Mouse (Mus musculus) kidney, postnatal 0 days (tissue): ENCODE measurements around the gene Asxl1. TPM values are rescaled to one million over a fixed set of nuclear protein-coding genes. Genes with fewer than 3 reads are reported as not detected.

Experiments used
- ATAC-seq: fragments of 200-750 bp; cut with Nextera tagmentation; replicated peaks from 2 replicates; pipeline ENCODE4 v1.8.0; 2017; ENCODE audit warnings: low read depth, moderate number of reproducible peaks, moderate TSS enrichment, moderate library complexity; ENCODE audit not compliant: low FRiP score
- DNase-seq: peaks from one replicate; pipeline ENCODE4 v3.0.0-alpha.2; 2016; ENCODE audit warnings: low spot score
- H3K27ac ChIP-seq: fragments of 300-500 bp; sonication (generic); 2 replicates; pipeline ENCODE4 v1.5.1; 2014; ENCODE audit warnings: mild to moderate bottlenecking
- H3K27me3 ChIP-seq: fragments of 300-500 bp; sonication (generic); 2 replicates; pipeline ENCODE4 v1.6.1; 2014; ENCODE audit warnings: low read length, mixed read lengths; ENCODE audit not compliant: insufficient read depth
- H3K36me3 ChIP-seq: fragments of 300-500 bp; sonication (generic); 2 replicates; pipeline ENCODE4 v1.6.1; 2014; ENCODE audit warnings: low read length, mixed read lengths; ENCODE audit not compliant: insufficient read depth
- H3K4me1 ChIP-seq: fragments of 300-500 bp; sonication (generic); replicated peaks from 2 replicates; pipeline ENCODE4 v1.6.1; 2014; ENCODE audit warnings: antibody characterized with exemption, low read length, mixed read lengths; ENCODE audit not compliant: insufficient read depth
- H3K4me2 ChIP-seq: fragments of 300-500 bp; sonication (generic); 2 replicates; pipeline ENCODE4 v1.6.1; 2014; ENCODE audit warnings: mild to moderate bottlenecking, low read length, moderate library complexity, mixed read lengths
- H3K4me3 ChIP-seq: fragments of 300-500 bp; sonication (generic); replicated peaks from 2 replicates; pipeline ENCODE4 v1.5.1; 2014; ENCODE audit warnings: low read depth, low read length
- H3K9ac ChIP-seq: fragments of 300-500 bp; sonication (generic); 2 replicates; pipeline ENCODE4 v1.6.1; 2014; ENCODE audit warnings: low read depth, low read length
- H3K9me3 ChIP-seq: fragments of 300-500 bp; sonication (generic); replicated peaks from 2 replicates; pipeline ENCODE4 v1.6.1; 2016; ENCODE audit warnings: low read length, inconsistent platforms, mixed read lengths
- CTCF ChIP-seq: IDR thresholded peaks from 2 replicates; pipeline ENCODE4 v1.5.1; 2016; ENCODE audit warnings: antibody characterized with exemption, low read depth, mild to moderate bottlenecking, moderate library complexity
- WGBS: fragments of 180-500 bp; shearing (Covaris S2); extraction: QIAGEN DNeasy Blood & Tissue Kit; methylation state at CpG from one replicate; pipeline ENCODE4 v1.1.7; 2014; 5-methylcytosine and 5-hydroxymethylcytosine counted together
- polyA plus RNA-seq: library from polyadenylated mRNA; unstranded; fragments of >200 nt; fragmentation: Nextera tagmentation; extraction: Ambion mirVana; gene quantifications from 2 replicates; pipeline ENCODE4 v1.2.1, GENCODE M21; 2015

Gene Asxl1
- polyA plus RNA-seq, 1 experiment from 2014 or later: 14.1 TPM

- Histone ChIP-seq H3K27ac (no peak overlapping the region), H3K9me3 (no peaks in the 10 kb centered on the region), H3K36me3 (peaks cover 46% of the 10 kb centered on the region), H3K9ac (no peak overlapping the region), H3K4me2 (no peak overlapping the region), H3K27me3 (no peaks in the 10 kb centered on the region), H3K4me3 (no peak overlapping the region), H3K4me1 (no peaks in the 10 kb centered on the region)
- DNase-seq (no peak), ATAC-seq (no peak)
- 96% methylated on average over 3 of the region's 3 CpGs for WGBS
- TF ChIP-seq CTCF: no peak
Observed at GRCm38 (mm10) chr2:153404062-153404461, 58.4 kb downstream of the Asxl1 start.

GRCm38 (mm10) chr2:153404882-153405281 is 59.3 kb downstream of the Asxl1 start:
- ATAC-seq: no peak
- no peak overlapping the region for H3K27ac ChIP-seq

GRCm38 (mm10) chr2:153406882-153407281 is 61.3 kb downstream of the Asxl1 start:
- no peaks in the 10 kb centered on the region for H3K4me1 ChIP-seq
- WGBS: 78% methylated on average over 6 of the region's 6 CpGs
- H3K4me2 ChIP-seq: no peak overlapping the region
- no peak overlapping the region for H3K4me3 ChIP-seq
- no peak for DNase-seq
- H3K27ac ChIP-seq: no peak overlapping the region
- no peak overlapping the region for H3K9ac ChIP-seq
- no peak for ATAC-seq
- no peaks in the 10 kb centered on the region for H3K27me3 ChIP-seq
- peaks cover 39% of the 10 kb centered on the region; the same call in 1 of the 2 replicates for H3K36me3 ChIP-seq
- H3K9me3 ChIP-seq: no peaks in the 10 kb centered on the region
- no peak for TF ChIP-seq CTCF

More at GRCm38 (mm10) chr2:153404882-153405281, 59.3 kb downstream of the Asxl1 start:
- H3K4me1 ChIP-seq: no peaks in the 10 kb centered on the region
- H3K9me3 ChIP-seq: no peaks in the 10 kb centered on the region
- H3K36me3 ChIP-seq: peaks cover 42% of the 10 kb centered on the region
- no peak for DNase-seq
- WGBS: 85% methylated on average over 3 of the region's 3 CpGs
- H3K4me2 ChIP-seq: no peak overlapping the region
- TF ChIP-seq CTCF: no peak
- H3K9ac ChIP-seq: no peak overlapping the region
- no peaks in the 10 kb centered on the region for H3K27me3 ChIP-seq
- H3K4me3 ChIP-seq: no peak overlapping the region

- H3K36me3 ChIP-seq: peaks cover 44% of the 10 kb centered on the region; the same call in 1 of the 2 replicates
- H3K4me2 ChIP-seq: no peak overlapping the region
- no peak overlapping the region for H3K27ac ChIP-seq
- no peak for TF ChIP-seq CTCF
- ATAC-seq (no peak), DNase-seq (no peak)
- H3K4me3 ChIP-seq: no peak overlapping the region
- no peaks in the 10 kb centered on the region for H3K9me3 ChIP-seq
- WGBS: 68% methylated on average over 3 of the region's 3 CpGs
- H3K9ac ChIP-seq: no peak overlapping the region
- no peaks in the 10 kb centered on the region for H3K4me1 ChIP-seq
- no peaks in the 10 kb centered on the region for H3K27me3 ChIP-seq
Observed at GRCm38 (mm10) chr2:153408971-153409370, 63.3 kb downstream of the Asxl1 start.

GRCm38 (mm10) chr2:153411557-153411956 is 65.9 kb downstream of the Asxl1 start:
- 65% methylated on average over 9 of the region's 9 CpGs for WGBS
- Histone ChIP-seq H3K27ac (no peak overlapping the region), H3K4me2 (no peak overlapping the region), H3K9ac (no peak overlapping the region), H3K27me3 (no peaks in the 10 kb centered on the region), H3K4me3 (no peak overlapping the region), H3K4me1 (no peaks in the 10 kb centered on the region), H3K36me3 (peaks cover 54% of the 10 kb centered on the region), H3K9me3 (no peaks in the 10 kb centered on the region)
- TF ChIP-seq CTCF: no peak
- DNase-seq (no peak), ATAC-seq (no peak)

GRCm38 (mm10) chr2:153412563-153412962 is 66.9 kb downstream of the Asxl1 start:
- H3K9me3 ChIP-seq: no peaks in the 10 kb centered on the region
- H3K4me1 ChIP-seq: no peaks in the 10 kb centered on the region
- H3K9ac ChIP-seq: no peak overlapping the region
- ATAC-seq (no peak), DNase-seq (no peak)
- peak; percentile 42; the same call in 1 of the 2 replicates for TF ChIP-seq CTCF
- no peak overlapping the region for H3K4me2 ChIP-seq
- H3K27me3 ChIP-seq: no peaks in the 10 kb centered on the region
- peaks cover 60% of the 10 kb centered on the region for H3K36me3 ChIP-seq
- no peak overlapping the region for H3K27ac ChIP-seq
- WGBS: 60% methylated on average over 6 of the region's 6 CpGs
- no peak overlapping the region for H3K4me3 ChIP-seq

- H3K36me3 ChIP-seq: peaks cover 68% of the 10 kb centered on the region
- H3K9ac ChIP-seq: no peak overlapping the region
- no peaks in the 10 kb centered on the region for H3K9me3 ChIP-seq
- WGBS: 18% methylated on average over 2 of the region's 2 CpGs
- no peaks in the 10 kb centered on the region for H3K27me3 ChIP-seq
- no peak overlapping the region for H3K4me2 ChIP-seq
- DNase-seq: peak; percentile 64
- H3K4me1 ChIP-seq: no peaks in the 10 kb centered on the region
- peak; percentile 72 for TF ChIP-seq CTCF
- 0 out of 2 replicates have a peak, but pooled peaks have one; percentile 29 for ATAC-seq
- no peak overlapping the region for H3K27ac ChIP-seq
- H3K4me3 ChIP-seq: no peak overlapping the region
Observed at GRCm38 (mm10) chr2:153414607-153415006, 69.0 kb downstream of the Asxl1 start.
